Mouse (Mus musculus): Measurements from ENCODE around the gene Anp32a. TPM values are rescaled to one million over a fixed set of nuclear protein-coding genes. Genes with fewer than 3 reads are reported as not detected.

The Anp32a gene
- polyA plus RNA-seq, 1 experiment = 100.0 TPM

DNA sequence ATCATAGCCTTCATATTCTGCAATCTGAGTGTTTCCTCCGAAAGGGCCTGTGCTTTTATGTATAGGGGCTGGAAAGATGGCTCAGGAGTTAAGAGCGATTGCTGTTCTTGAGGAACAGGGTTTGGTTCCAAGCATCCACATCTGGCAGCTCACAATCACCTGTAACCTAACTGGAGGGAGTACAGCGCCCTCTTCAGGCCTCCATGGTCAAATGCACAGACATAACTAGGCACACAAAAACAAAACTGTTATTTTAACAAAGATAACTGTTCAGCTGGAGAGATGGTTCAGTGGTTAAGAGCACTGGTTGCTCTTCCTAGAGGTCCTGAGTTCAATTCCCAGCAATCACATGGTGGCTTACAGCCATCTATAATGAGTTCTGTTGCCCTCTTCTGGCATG lies 15.1 kb upstream of the Anp32a start:
- no peaks in the 10 kb centered on the region for H3K79me2 ChIP-seq (ENCODE audit: control insufficient read depth, insufficient read depth)
- H3K36me3 ChIP-seq (ENCODE audit: control insufficient read depth, insufficient read depth) = no peaks in the 10 kb centered on the region
- TF ChIP-seq CEBPB (IDR thresholded peaks at IDR 0.05; ENCODE audit: low read depth) = no peak
- no peak overlapping the region for H3ac ChIP-seq (ENCODE audit: control insufficient read depth, insufficient read length, low read depth)
- no peak overlapping the region for H3K4me3 ChIP-seq (ENCODE audit: insufficient read depth, poor library complexity, severe bottlenecking)
- no peaks in the 10 kb centered on the region for H3K79me3 ChIP-seq (ENCODE audit: low read depth)
- no peaks in the 10 kb centered on the region for H3K27me3 ChIP-seq (ENCODE audit: control insufficient read depth, insufficient read depth, insufficient read length)

DNA sequence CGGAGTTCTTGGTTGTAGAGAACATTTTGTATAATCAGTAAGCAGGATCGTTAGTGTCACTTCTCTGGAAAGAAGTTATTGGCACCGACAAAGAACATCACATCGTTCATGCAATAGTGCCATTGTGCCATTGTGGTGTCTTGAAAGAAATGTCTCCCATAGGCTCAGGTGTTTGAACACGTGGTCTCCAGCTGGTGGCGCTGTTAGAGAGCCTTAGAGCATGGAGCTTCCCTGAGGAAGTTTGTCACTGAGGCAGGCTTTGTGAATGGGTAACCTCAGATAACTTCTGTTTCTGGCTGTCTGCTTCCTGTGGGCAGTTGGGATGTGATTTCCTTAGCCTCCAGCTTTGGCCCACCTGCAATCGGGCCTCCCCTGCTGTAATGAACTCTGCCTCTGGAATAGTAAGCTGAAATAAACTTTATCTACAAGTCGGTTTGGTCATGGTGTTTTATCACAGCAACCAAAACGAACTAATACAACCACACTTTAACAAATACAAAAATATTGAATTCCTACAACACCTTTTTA lies 6.7 kb upstream of the Anp32a start:
- TF ChIP-seq FOSL1 (IDR thresholded peaks at IDR 0.05; ENCODE audit: insufficient read depth, low read length, poor library complexity, severe bottlenecking) (no peak), MAX (IDR thresholded peaks at IDR 0.05) (no peak), MYOG (IDR thresholded peaks at IDR 0.05; ENCODE audit: control insufficient read depth, extremely low read depth, insufficient read length) (no peak), USF1 (IDR thresholded peaks at IDR 0.05; ENCODE audit: low read depth) (no peak), MYOD1 (IDR thresholded peaks at IDR 0.05; ENCODE audit: control insufficient read depth, insufficient read length, low read depth) (no peak), CTCF (IDR thresholded peaks at IDR 0.05; ENCODE audit: control insufficient read depth, insufficient read depth, insufficient read length) (no peak), CEBPB (IDR thresholded peaks at IDR 0.05; ENCODE audit: low read depth) (no peak)
- no peaks in the 10 kb centered on the region for H3K79me2 ChIP-seq (ENCODE audit: control insufficient read depth, insufficient read depth)
- H3K4me3 ChIP-seq (ENCODE audit: insufficient read depth, poor library complexity, severe bottlenecking) = no peak overlapping the region
- no peaks in the 10 kb centered on the region for H3K79me3 ChIP-seq (ENCODE audit: low read depth)
- no peaks in the 10 kb centered on the region for H3K36me3 ChIP-seq (ENCODE audit: control insufficient read depth, insufficient read depth)
- H3ac ChIP-seq (ENCODE audit: control insufficient read depth, insufficient read length, low read depth) = no peak overlapping the region
- no peaks in the 10 kb centered on the region for H3K27me3 ChIP-seq (ENCODE audit: control insufficient read depth, insufficient read depth, insufficient read length)

DNA sequence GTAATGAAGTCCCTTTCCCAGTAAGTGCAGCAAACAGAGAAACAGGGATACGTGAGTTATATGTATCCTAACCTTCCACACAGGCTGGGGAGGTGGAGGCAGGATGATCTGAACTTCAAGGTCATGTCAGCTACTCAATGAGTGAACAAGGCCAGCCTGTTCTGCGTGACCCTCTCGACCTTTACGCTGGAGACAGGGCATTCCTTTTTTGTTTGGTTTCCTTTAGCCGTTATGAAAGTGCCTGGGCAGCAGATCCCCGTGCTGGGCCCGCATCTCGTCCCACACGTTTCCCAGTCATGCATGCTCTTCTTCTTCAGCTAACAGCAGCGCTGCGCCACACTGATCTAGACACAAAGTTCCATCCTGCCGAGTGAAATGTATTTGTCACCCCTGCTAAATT lies 5.7 kb upstream of the Anp32a start:
- Histone ChIP-seq H3K4me3 (ENCODE audit: insufficient read depth, poor library complexity, severe bottlenecking) (no peak overlapping the region), H3K79me3 (ENCODE audit: low read depth) (no peaks in the 10 kb centered on the region), H3K36me3 (ENCODE audit: control insufficient read depth, insufficient read depth) (no peaks in the 10 kb centered on the region), H3ac (ENCODE audit: control insufficient read depth, insufficient read length, low read depth) (no peak overlapping the region), H3K27me3 (ENCODE audit: control insufficient read depth, insufficient read depth, insufficient read length) (no peaks in the 10 kb centered on the region), H3K79me2 (ENCODE audit: control insufficient read depth, insufficient read depth) (peaks cover 3% of the 10 kb centered on the region)
- TF ChIP-seq CTCF (IDR thresholded peaks at IDR 0.05; ENCODE audit: control insufficient read depth, insufficient read depth, insufficient read length) = no peak
- TF ChIP-seq MAX (IDR thresholded peaks at IDR 0.05) = no peak
- TF ChIP-seq MYOD1 (IDR thresholded peaks at IDR 0.05; ENCODE audit: control insufficient read depth, insufficient read length, low read depth) = no peak
- TF ChIP-seq USF1 (IDR thresholded peaks at IDR 0.05; ENCODE audit: low read depth) = no peak
- TF ChIP-seq MYOG (IDR thresholded peaks at IDR 0.05; ENCODE audit: control insufficient read depth, extremely low read depth, insufficient read length) = no peak
- TF ChIP-seq FOSL1 (IDR thresholded peaks at IDR 0.05; ENCODE audit: insufficient read depth, low read length, poor library complexity, severe bottlenecking) = no peak
- TF ChIP-seq CEBPB (IDR thresholded peaks at IDR 0.05; ENCODE audit: low read depth) = no peak

DNA sequence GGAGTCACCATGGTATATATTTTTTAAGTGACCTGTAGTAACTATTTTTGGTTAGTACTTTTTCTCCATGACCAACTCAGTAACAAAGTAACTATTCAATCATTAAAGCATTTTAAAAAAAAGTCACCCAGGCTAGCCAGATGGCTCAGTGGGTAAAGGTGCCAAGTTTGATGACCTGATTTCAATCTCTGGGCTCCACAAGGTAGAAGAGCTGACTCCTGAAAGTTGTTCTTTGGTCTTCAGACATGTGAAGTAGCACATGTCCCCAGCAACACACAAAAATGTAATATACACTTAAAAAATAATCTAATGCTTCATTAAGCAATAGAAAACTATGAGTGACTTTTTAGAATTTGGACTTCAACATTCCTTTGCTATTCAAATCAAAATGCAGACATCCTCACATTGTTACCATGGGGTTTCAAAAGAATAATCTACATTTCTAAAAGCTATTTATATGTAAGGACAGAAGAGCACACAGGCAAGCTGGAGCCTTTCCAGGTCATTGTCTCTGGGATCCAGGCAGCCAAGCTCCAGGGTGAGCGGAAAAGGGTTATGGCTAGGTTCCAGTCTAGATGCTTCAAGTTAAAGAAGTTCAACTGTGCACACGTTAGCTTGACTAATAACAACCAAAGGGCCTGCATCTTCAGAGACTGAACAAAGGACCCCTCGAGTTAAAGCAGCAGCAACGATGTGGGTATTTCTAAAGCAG lies 3.0 kb upstream of the Anp32a start:
- H3K27me3 ChIP-seq (ENCODE audit: control insufficient read depth, insufficient read depth, insufficient read length) = no peaks in the 10 kb centered on the region
- TF ChIP-seq USF1 (IDR thresholded peaks at IDR 0.05; ENCODE audit: low read depth) (no peak), MYOG (IDR thresholded peaks at IDR 0.05; ENCODE audit: control insufficient read depth, extremely low read depth, insufficient read length) (no peak), MYOD1 (IDR thresholded peaks at IDR 0.05; ENCODE audit: control insufficient read depth, insufficient read length, low read depth) (no peak), MAX (IDR thresholded peaks at IDR 0.05) (no peak), FOSL1 (IDR thresholded peaks at IDR 0.05; ENCODE audit: insufficient read depth, low read length, poor library complexity, severe bottlenecking) (no peak), CTCF (IDR thresholded peaks at IDR 0.05; ENCODE audit: control insufficient read depth, insufficient read depth, insufficient read length) (no peak)
- peaks cover 27% of the 10 kb centered on the region for H3K79me2 ChIP-seq (ENCODE audit: control insufficient read depth, insufficient read depth)
- H3ac ChIP-seq (ENCODE audit: control insufficient read depth, insufficient read length, low read depth) = no peak overlapping the region
- no peaks in the 10 kb centered on the region for H3K36me3 ChIP-seq (ENCODE audit: control insufficient read depth, insufficient read depth)
- H3K79me3 ChIP-seq (ENCODE audit: low read depth) = peaks cover 16% of the 10 kb centered on the region
- H3K4me3 ChIP-seq (ENCODE audit: insufficient read depth, poor library complexity, severe bottlenecking) = no peak overlapping the region

DNA sequence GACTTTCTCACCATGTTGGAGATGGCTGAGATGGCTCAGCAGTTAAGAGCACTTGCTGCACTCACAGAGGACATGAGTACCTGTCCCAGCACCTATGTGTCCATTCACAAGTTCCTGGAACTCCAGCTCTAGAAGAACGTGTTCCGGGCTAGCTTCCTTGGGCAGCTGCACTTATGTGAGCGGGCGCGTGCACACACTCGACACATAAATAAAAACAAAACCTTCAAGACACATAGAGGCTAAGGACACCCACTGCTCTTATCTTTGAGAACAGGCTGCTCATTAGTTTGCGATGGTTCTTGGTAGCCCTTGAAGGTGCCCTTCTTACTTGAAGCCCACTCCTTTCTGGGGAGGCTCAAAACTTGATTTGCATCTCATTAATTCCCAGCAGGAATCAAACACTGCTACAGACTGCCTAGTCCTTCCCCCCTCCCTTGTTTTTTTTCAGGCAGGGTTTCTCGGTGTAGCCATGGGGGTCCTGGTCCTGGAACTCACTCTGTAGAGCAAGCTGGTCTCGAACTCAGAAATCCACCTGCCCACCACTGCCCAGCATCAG lies 2.4 kb upstream of the Anp32a start:
- Histone ChIP-seq H3K4me3 (ENCODE audit: insufficient read depth, poor library complexity, severe bottlenecking) (no peak overlapping the region), H3K36me3 (ENCODE audit: control insufficient read depth, insufficient read depth) (no peaks in the 10 kb centered on the region), H3ac (ENCODE audit: control insufficient read depth, insufficient read length, low read depth) (no peak overlapping the region)

More for the DNA sequence above, 2.4 kb upstream of the Anp32a start:
- TF ChIP-seq FOSL1 (IDR thresholded peaks at IDR 0.05; ENCODE audit: insufficient read depth, low read length, poor library complexity, severe bottlenecking) (no peak), MAX (IDR thresholded peaks at IDR 0.05) (no peak), CTCF (IDR thresholded peaks at IDR 0.05; ENCODE audit: control insufficient read depth, insufficient read depth, insufficient read length) (no peak), MYOD1 (IDR thresholded peaks at IDR 0.05; ENCODE audit: control insufficient read depth, insufficient read length, low read depth) (no peak), USF1 (IDR thresholded peaks at IDR 0.05; ENCODE audit: low read depth) (no peak), MYOG (IDR thresholded peaks at IDR 0.05; ENCODE audit: control insufficient read depth, extremely low read depth, insufficient read length) (no peak), CEBPB (IDR thresholded peaks at IDR 0.05; ENCODE audit: low read depth) (no peak)
- H3K79me3 ChIP-seq (ENCODE audit: low read depth) = peaks cover 17% of the 10 kb centered on the region
- H3K27me3 ChIP-seq (ENCODE audit: control insufficient read depth, insufficient read depth, insufficient read length) = no peaks in the 10 kb centered on the region
- H3K79me2 ChIP-seq (ENCODE audit: control insufficient read depth, insufficient read depth) = peaks cover 33% of the 10 kb centered on the region

Data from C2C12 (cell line).